ENCODE assay signal across 22 mouse cellular contexts in genomic region chr5:44387237-44387810, GRCm38 (mm10).
DNase-seq lines count a peak whose midpoint lies in the region; ATAC-seq and TF ChIP-seq lines count a peak whose summit lies in the region.
"Had no signal": no experiment of that assay in that cellular context is flagged by ENCODE, and none has a peak within 500 bp of the region (broad histone marks: within the 10 kb centered on the region; RNA-seq: fewer than 3 reads in every experiment).

No protein-coding gene starts in this region.

- peak; percentile 67 for ATAC-seq in frontal cortex, adult (ENCODE audit: low TSS enrichment)
- no peak for ATAC-seq in lung, embryonic 14.5 days (ENCODE audit: insufficient read depth)
- ATAC-seq in megakaryocyte progenitor cell, adult 5-6 weeks (replicated peaks; ENCODE audit: poor library complexity): no peak
- ATAC-seq: hindbrain, embryonic 16.5 days; intestine, postnatal 0 days; midbrain, embryonic 13.5 days had no signal

- no peaks in the 10 kb centered on the region for H3K36me3 ChIP-seq in lung, embryonic 14.5 days (ENCODE audit: insufficient read depth)
- H3K36me3 ChIP-seq: heart, embryonic 13.5 days; midbrain, embryonic 13.5 days; neural tube, embryonic 15.5 days had no signal

- H3K4me1 ChIP-seq in lung, embryonic 14.5 days (ENCODE audit: insufficient read depth): no peaks in the 10 kb centered on the region
- H3K4me1 ChIP-seq: heart, embryonic 13.5 days; neural tube, embryonic 15.5 days had no signal

- H3K9ac ChIP-seq in lung, embryonic 14.5 days: no peak overlapping the region
- H3K9ac ChIP-seq: heart, embryonic 13.5 days; midbrain, embryonic 13.5 days; neural tube, embryonic 15.5 days had no signal

- 51% methylated on average over 6 of the region's 6 CpGs for WGBS in lung, embryonic 14.5 days

- no peak for TF ChIP-seq CTCF in lung, embryonic 14.5 days (IDR thresholded peaks at IDR 0.05; ENCODE audit: low read depth)

- H3K27me3 ChIP-seq in lung, embryonic 14.5 days (ENCODE audit: insufficient read depth, low read length): no peaks in the 10 kb centered on the region
- H3K27me3 ChIP-seq: heart, embryonic 13.5 days; midbrain, embryonic 13.5 days; neural tube, embryonic 15.5 days had no signal

- H3K27ac ChIP-seq in lung, embryonic 14.5 days (ENCODE audit: low read depth): no peak overlapping the region
- H3K27ac ChIP-seq: heart, embryonic 13.5 days; kidney, postnatal 0 days; macrophage; midbrain, embryonic 13.5 days; neural tube, embryonic 15.5 days had no signal

- no peak overlapping the region for H3K4me3 ChIP-seq in lung, embryonic 14.5 days (ENCODE audit: low read depth, low read length)
- H3K4me3 ChIP-seq: heart, embryonic 13.5 days; midbrain, embryonic 13.5 days; myocyte; neural tube, embryonic 15.5 days had no signal

- no peak for DNase-seq in frontal cortex, postnatal 10 days (ENCODE audit: low spot score in 2 of 2)
- DNase-seq in lung, embryonic 14.5 days: peak; percentile 3
- no peak for DNase-seq in lung, postnatal 14 days
- DNase-seq in brain, adult 2 months (ENCODE audit: low read depth, low spot score): peak; percentile 46
- DNase-seq in fibroblast of lung, adult 2 months (ENCODE audit: low read depth): peak; percentile 19
- DNase-seq: adrenal gland, postnatal 36 days; B cell, adult 2 months; cerebellum, adult 9-10 months; gastrocnemius, postnatal 36 days; lung, adult 2 months; thymus, postnatal 4 days had no signal

- H3K9me3 ChIP-seq in lung, embryonic 14.5 days (ENCODE audit: low read depth, low read length): no peaks in the 10 kb centered on the region
- H3K9me3 ChIP-seq: heart, embryonic 13.5 days; midbrain, embryonic 13.5 days; neural tube, embryonic 15.5 days had no signal

- H3K4me2 ChIP-seq in lung, embryonic 14.5 days: no peak overlapping the region
- H3K4me2 ChIP-seq: heart, embryonic 13.5 days; liver, embryonic 11.5 days; midbrain, embryonic 13.5 days; neural tube, embryonic 15.5 days had no signal

Comparison
In these comparisons a context has a peak if more than half of its experiments do, and no peak if none do; other contexts are left out.
1. DNase-seq: peak in lung, embryonic 14.5 days (single experiment), brain, adult 2 months (single experiment) and fibroblast of lung, adult 2 months (single experiment); none in frontal cortex, postnatal 10 days (0 of 2) and lung, postnatal 14 days (single experiment).